Mouse (Mus musculus) frontal cortex, postnatal 10 days (tissue): ENCODE data around the gene Unc50.

Source experiments
- DNase-seq, 2 experiments: peaks; one replicate each; pipeline ENCODE4 v3.0.0; 2022; ENCODE audit warnings: low spot score in 2 of 2, mixed read lengths in 1 of 2

The Unc50 gene

GRCm38 (mm10) chr1:37429366-37430296, at the start of gene Unc50, which contains the start of gene Coa5:
TSS of gene Unc50 (plus strand) at chr1:37430139.
TSS of gene Coa5 (minus strand) at chr1:37430103.
- peak; percentile 92 to 93 for DNase-seq

GRCm38 (mm10) chr1:37380913-37381312, 49.0 kb upstream of the Unc50 start:
- DNase-seq, result no peak

- no peak for DNase-seq
Observed at GRCm38 (mm10) chr1:37384304-37384703, 45.6 kb upstream of the Unc50 start.

DNA sequence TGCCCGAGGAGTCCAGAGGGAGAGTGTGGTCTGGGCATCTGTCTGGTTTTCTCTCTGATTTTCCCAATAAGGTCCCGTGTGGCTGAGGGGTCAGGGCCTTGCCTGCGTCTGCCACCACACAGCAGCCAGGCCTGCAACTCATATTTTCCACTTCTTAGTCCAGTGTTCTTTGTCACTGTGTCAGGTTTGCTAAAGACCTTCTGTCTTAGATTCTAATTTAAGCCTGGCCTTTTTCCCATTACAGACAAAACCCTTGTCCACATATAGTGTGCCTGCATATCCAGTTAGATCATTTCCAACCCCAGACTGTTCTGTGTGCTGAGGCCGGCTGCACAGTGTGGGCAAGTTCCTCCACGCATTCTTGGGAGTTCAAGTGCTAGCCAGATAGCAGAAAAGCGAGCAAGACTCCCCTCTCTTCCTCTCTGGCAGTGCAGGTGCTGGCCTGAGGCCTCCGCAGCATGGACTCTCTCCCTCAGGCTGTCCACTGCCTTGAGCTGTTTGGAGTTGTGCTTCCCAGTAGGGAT, 43.4 kb upstream of the Unc50 start:
- DNase-seq, result no peak

DNA sequence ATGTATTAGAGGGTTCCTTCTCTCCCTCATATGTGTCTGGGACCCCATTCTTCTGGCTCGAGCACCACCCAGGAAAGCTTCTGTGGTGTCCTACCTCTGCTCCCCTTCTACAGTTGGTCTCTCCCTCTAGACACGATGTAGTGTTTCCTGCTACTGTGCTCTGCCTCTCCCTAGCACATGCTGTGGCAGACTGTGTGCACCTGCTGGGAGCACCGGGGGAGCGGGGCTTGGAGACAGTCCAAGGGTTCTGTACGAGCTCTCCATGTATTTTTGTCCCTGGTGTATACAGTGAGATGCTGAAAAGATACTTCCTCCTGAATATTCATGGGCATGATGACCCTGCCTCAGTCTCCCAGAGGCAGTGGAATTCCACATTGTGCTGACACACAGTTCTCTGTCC, 36.8 kb upstream of the Unc50 start:
- peak; percentile 28 to 62 for DNase-seq

GRCm38 (mm10) chr1:37396481-37396880, 33.5 kb upstream of the Unc50 start:
- DNase-seq, result no peak

GRCm38 (mm10) chr1:37398961-37399360, 31.0 kb upstream of the Unc50 start:
- no peak for DNase-seq

DNA sequence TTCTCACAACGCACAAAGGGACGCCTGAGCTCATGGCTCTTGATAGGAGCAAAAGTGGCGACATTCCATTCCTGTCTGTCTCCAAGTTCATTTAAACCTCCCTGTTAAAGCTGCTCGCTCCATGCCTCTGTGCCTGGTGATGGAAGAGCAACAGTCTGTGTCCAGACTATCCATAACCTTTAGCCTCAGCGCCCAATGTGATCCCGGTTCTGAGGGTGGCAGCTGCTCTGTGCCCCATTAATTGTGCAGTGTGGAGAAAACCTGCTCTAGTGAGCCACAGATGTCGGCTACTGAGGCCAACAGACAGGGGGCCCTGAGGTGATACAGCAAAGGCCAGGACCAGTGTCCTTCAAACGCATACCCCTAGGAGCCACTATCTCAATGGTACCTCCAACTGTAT, 30.2 kb upstream of the Unc50 start:
- DNase-seq, result no peak

GRCm38 (mm10) chr1:37401687-37402086, 28.3 kb upstream of the Unc50 start:
- peak in 1 of 2 experiments; percentile 49 for DNase-seq

- DNase-seq, result no peak
Observed at GRCm38 (mm10) chr1:37405137-37405536, 24.8 kb upstream of the Unc50 start.

DNA sequence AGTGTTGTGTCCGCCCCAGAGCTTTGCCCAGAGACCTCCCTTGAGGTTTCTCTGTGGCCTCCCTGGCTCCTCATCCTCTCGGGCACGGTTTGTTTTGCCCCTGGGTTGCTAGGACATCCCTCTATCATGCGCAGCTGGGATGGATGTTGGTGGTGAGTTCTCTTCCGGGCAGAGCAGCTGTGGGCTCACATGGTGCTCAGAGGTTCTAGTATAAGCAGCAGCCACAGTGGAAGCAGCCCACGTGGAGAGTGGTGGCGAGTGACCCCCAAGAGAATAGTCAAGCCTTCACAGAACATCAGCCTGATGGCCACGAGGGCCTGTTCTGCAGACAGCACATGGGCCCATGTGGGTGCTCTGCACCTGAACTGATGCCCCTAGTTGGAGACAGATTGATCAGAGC, 22.7 kb upstream of the Unc50 start:
- DNase-seq, result no peak

GRCm38 (mm10) chr1:37408059-37408458, 21.9 kb upstream of the Unc50 start:
- DNase-seq, result no peak

GRCm38 (mm10) chr1:37408678-37409077, 21.3 kb upstream of the Unc50 start:
- no peak for DNase-seq

DNA sequence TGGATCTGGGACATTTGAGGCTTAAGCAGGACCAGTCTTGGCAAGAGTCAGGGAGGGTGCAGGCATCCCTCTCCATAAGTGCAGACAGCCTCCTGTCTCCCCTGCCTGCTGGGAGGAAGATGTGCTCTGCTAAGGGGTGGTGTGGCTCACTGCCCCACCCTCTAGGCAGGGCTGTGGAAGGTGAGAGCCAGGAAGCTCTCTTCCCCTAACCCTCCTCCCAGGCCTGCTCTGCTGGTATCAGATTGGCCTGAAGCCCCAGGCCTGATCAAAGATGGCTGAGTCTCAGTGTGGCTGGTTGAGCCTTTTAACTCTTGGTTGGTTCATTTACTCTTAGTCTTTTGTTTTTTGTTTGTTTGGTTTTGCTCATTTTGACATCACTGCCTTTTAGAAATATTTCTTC, 20.3 kb upstream of the Unc50 start:
- DNase-seq, result no peak

DNA sequence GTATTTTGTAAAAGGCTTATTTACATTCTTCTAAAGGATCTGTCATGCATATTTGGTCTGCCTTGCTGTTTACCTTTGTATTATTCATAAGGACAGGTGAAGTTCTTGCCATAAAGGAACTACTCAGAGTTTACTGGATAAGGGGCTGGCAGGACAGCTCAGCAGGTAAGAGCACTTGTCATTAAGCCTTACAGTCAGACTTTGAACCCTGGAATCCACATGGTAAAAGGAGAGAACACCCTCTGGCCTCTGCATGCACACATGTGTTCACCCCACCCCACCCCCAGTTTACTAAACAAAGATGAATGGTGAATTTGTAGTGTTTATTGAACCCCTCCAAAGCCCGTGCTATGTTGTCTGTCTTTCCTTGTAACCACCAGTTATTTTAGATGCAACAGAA, 14.5 kb upstream of the Unc50 start:
- no peak for DNase-seq

DNA sequence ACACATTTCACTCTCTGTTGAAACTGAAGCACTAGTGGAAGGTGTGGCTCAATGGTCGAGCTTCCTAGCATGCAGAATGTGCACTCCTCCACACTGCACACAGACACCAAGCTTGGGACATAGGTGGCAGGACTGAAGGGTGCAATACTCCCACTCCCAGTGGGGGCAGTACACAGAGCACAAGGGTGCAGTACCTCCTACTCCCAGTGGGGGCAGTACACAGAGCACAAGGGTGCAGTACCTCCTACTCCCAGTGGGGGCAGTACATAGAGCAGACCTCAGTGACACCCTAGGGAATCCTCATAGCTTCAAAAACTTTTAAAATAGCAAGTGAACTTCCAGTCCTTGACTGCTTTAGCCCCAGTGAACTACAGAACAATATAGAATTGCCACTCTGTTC, 10.5 kb upstream of the Unc50 start:
- peak in 1 of 2 experiments; percentile 27 for DNase-seq

DNA sequence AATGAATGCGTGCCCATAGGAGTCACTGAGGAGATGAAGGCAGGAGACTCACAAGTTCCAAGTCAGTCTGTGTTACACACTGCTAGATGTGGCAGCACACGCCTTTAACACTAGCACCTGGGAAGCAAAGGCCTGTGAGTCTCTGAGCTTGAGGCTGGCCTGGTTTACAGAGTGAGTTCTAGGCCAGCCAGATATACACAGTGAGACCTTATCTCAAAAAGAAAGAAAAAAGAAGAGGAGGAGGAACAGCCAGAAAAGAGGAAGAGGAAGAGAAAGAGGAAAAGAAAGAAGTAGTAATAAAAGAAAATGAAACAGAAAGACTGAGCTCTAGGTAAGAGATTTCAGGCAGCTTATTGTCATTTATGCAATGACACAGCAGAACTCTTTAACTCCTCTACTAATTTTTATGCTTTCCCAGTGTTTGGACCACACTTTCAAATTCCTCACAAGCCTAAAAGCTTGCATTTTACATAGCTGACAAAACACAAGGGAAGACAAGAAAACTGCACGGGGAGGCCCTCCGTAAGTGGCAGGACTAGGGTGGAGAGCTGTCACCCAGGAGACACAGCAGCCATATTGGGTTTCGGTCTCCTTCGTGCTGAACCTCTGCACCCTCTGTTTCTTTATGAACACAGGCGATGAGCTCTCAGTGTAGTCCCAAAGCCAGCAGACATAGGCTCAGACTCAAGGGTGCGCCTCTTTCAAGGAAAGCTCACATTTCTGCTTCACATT, 2.6 kb upstream of the Unc50 start:
- DNase-seq, result no peak

DNA sequence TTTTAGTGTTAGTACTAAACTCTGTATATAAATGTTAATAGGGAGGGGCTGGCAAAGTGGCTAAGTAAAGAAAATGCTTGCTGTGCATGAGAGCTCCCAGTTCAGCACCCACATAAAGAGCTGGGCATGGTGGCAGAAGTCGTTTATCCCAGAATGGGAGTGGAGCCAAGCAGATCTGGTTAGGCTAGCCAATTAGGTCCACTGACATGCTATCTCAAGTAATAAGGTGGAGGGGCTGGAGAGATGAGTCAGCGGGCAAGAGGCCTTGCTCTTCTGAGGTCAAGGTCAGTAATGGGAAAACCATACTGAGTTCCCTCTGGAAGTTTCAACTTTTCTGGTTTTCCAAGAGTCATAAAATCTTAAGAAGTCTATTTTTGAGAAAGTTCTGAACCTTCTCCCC, 1.0 kb upstream of the Unc50 start:
- no peak for DNase-seq

DNA sequence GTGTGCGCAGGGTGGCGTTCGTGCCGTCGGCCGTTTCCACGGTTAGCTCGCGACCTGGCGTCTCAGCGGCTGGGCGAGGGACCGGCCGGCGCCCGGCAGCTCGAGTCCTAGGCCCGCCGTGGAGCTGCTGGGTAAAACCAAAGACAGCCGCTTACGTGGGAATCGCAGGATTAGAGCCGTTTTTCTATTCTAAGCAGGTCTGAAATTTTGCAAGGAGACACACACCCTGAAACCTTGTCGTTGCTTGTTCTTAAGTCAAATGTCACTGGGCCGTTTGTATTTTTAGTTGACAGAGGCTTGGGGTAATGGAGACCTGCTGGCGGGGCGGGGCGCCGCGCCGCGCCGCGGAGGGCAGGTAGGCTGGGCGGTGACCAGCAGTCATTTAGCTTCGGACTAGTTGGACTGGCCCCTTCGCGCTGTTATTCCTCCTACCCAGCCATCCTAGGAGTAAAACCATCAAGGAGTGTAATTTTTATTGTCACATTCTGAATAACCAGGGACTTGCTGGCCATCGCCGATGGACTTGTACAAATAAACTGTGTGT, 430 bp downstream of the Unc50 start:
- no peak for DNase-seq

DNA sequence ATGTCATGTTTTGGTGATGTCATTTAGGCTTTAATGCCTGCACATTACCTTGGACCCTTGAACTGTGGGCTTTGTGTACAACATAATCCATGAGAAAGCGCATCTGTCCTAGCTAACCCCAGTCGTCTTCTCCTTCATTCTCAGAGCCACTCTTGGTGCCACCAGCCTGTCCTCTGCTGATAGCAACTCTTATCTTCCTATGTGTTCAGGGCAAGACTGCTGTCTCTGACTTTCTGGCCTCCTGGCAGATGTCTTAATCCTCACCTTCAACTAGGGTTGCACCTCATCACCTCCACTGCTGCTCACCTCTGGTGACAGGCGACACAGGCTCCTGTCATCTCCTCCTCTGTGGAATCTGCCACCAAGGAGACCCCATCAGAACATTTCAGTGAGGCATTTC, 6.5 kb downstream of the Unc50 start:
- DNase-seq, result no peak

GRCm38 (mm10) chr1:37442848-37443835, 13.2 kb downstream of the Unc50 start:
- no peak for DNase-seq
